ENCODE assay signal across 24 mouse cellular contexts in genomic region chr1:179713367-179713766, GRCm38 (mm10). TPM values are rescaled to one million over a fixed set of nuclear protein-coding genes. Genes with fewer than 3 reads are reported as not detected.
"Had no signal": no experiment of that assay in that cellular context is flagged by ENCODE, and none has a peak within 500 bp of the region (broad histone marks: within the 10 kb centered on the region; RNA-seq: fewer than 3 reads in every experiment).

No protein-coding gene starts in this region.

- ATAC-seq: liver, postnatal 0 days; lung, postnatal 0 days; midbrain, embryonic 13.5 days; midbrain, embryonic 15.5 days had no signal

- H3K4me1 ChIP-seq: lung, embryonic 15.5 days; midbrain, embryonic 13.5 days; midbrain, embryonic 15.5 days; neural tube, embryonic 12.5 days; stomach, embryonic 15.5 days had no signal

- DNase-seq: liver, postnatal 0 days; lung, adult 2 months; lung, postnatal 14 days; lung, postnatal 36 days; right cerebral cortex, postnatal 14 days; thymus, adult 2 months; thymus, postnatal 25 days; thymus, postnatal 4 days had no signal

- H3K36me3 ChIP-seq: lung, embryonic 15.5 days; midbrain, embryonic 13.5 days; midbrain, embryonic 15.5 days; neural tube, embryonic 12.5 days; stomach, embryonic 15.5 days had no signal

- H3K27ac ChIP-seq: lung, embryonic 15.5 days; macrophage; midbrain, embryonic 13.5 days; midbrain, embryonic 15.5 days; neural tube, embryonic 12.5 days; stomach, embryonic 15.5 days; stomach, postnatal 0 days had no signal

- H3K9ac ChIP-seq: liver, postnatal 0 days; lung, embryonic 15.5 days; midbrain, embryonic 13.5 days; midbrain, embryonic 15.5 days; neural tube, embryonic 12.5 days; stomach, embryonic 15.5 days had no signal

- H3K4me2 ChIP-seq: lung, embryonic 15.5 days; midbrain, embryonic 11.5 days; midbrain, embryonic 13.5 days; midbrain, embryonic 15.5 days; neural tube, embryonic 12.5 days; stomach, embryonic 15.5 days had no signal

- H3K4me3 ChIP-seq: lung, embryonic 15.5 days; megakaryocyte, embryonic 14.5 days; midbrain, embryonic 13.5 days; midbrain, embryonic 15.5 days; neural tube, embryonic 12.5 days; stomach, embryonic 15.5 days had no signal

- H3K27me3 ChIP-seq: lung, embryonic 15.5 days; midbrain, embryonic 13.5 days; midbrain, embryonic 15.5 days; neural tube, embryonic 12.5 days; stomach, embryonic 15.5 days had no signal

- H3K9me3 ChIP-seq: lung, embryonic 15.5 days; midbrain, embryonic 15.5 days; stomach, embryonic 15.5 days had no signal

RNA-seq across cellular contexts. Expression of gene Kif28, which starts 31.7 kb away (rescaled TPM):
- total RNA-seq: megakaryocyte progenitor cell, adult 5-6 weeks; monocyte, adult 5-6 weeks; neutrophil, adult 5-6 weeks had no signal
- polyA plus RNA-seq: liver, postnatal 0 days; lung, embryonic 15.5 days; lung, postnatal 0 days; macrophage; midbrain, embryonic 11.5 days; midbrain, embryonic 15.5 days; neural tube, embryonic 14.5 days; spleen, adult 2 months; stomach, postnatal 0 days; urinary bladder, adult 2 months had no signal
